Mouse (Mus musculus) lung, embryonic 16.5 days (tissue): ENCODE results near the gene Sppl3. TPM values are rescaled to one million over a fixed set of nuclear protein-coding genes. Genes with fewer than 3 reads are reported as not detected.

Experiments
- ATAC-seq: fragments of 200-750 bp; cut with Nextera tagmentation; 2 replicates; pipeline ENCODE4 v1.8.0; 2017; ENCODE audit warnings: low read depth, mild to moderate bottlenecking, moderate library complexity
- H3K27ac ChIP-seq: fragments of 300-500 bp; sonication (generic); 2 replicates; pipeline ENCODE4 v1.5.1; 2014; ENCODE audit warnings: mild to moderate bottlenecking, control low read depth, low read length
- H3K27me3 ChIP-seq: fragments of 300-500 bp; sonication (generic); 2 replicates; pipeline ENCODE4 v1.6.1; 2014; ENCODE audit warnings: low read depth, low read length, mixed read lengths; ENCODE audit not compliant: control insufficient read depth, insufficient read depth
- H3K36me3 ChIP-seq: fragments of 300-500 bp; sonication (generic); 2 replicates; pipeline ENCODE4 v1.6.1; 2014; ENCODE audit warnings: low read length; ENCODE audit not compliant: control insufficient read depth, insufficient read depth
- H3K4me1 ChIP-seq: fragments of 300-500 bp; sonication (generic); replicated peaks from 2 replicates; pipeline ENCODE4 v1.6.1; 2014; ENCODE audit warnings: low read length, mixed read lengths; ENCODE audit not compliant: control insufficient read depth, insufficient read depth
- H3K4me2 ChIP-seq: fragments of 300-500 bp; sonication (generic); 2 replicates; pipeline ENCODE4 v1.6.1; 2014; ENCODE audit warnings: low read depth, low read length, control low read depth
- H3K4me3 ChIP-seq: fragments of 300-500 bp; sonication (generic); 2 replicates; pipeline ENCODE4 v1.5.1; 2014; ENCODE audit warnings: mild to moderate bottlenecking, low read length, control low read depth
- H3K9ac ChIP-seq: fragments of 300-500 bp; sonication (generic); 2 replicates; pipeline ENCODE4 v1.6.1; 2014; ENCODE audit warnings: low read length, control low read depth
- H3K9me3 ChIP-seq: fragments of 300-500 bp; sonication (generic); 2 replicates; pipeline ENCODE4 v1.6.1; 2016; ENCODE audit warnings: low read length; ENCODE audit not compliant: control insufficient read depth
- WGBS: fragments of 180-500 bp; shearing (Covaris S2); extraction: QIAGEN DNeasy Blood & Tissue Kit; methylation state at CpG from one replicate; pipeline ENCODE4 v1.1.7; 2014; 5-methylcytosine and 5-hydroxymethylcytosine counted together
- polyA plus RNA-seq: library from polyadenylated mRNA; unstranded; fragments of >200 nt; fragmentation: Nextera tagmentation; extraction: Ambion mirVana; gene quantifications from 2 replicates; pipeline ENCODE4 v1.2.1, GENCODE M21; 2015

Gene Sppl3
- polyA plus RNA-seq, 1 experiment from 2014 or later = 9.6 TPM

DNA sequence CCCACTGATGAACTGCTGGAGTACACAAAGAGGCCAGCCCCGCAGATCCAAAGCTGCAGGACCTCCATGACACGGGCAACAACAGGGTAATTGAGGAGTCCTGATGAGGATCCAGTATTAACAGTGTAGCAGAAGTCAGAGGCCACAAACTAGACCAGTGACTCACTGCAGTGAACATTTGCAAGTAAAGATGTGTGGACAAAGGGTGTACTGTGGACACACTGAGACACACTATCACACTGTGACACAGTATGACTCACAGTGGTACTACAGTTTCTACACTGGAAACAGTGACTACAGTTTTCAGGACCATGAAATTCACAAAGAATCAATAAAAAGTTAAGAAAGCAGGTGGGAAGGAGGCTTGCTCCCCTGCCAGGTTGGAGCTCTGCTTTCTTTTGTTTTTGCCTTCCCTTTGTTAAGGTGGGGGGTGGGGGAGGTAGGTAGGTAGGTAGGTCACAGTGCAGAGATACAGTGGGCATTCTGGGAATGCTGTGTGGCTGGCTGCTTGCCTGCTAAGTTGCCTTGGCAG is 34.3 kb downstream of the Sppl3 start:
- Histone ChIP-seq H3K27ac (no peak overlapping the region), H3K4me1 (0 out of 2 replicates have a peak, but pooled peaks cover 4% of the 10 kb centered on the region), H3K9ac (no peak overlapping the region), H3K36me3 (no peaks in the 10 kb centered on the region), H3K27me3 (no peaks in the 10 kb centered on the region), H3K9me3 (no peaks in the 10 kb centered on the region), H3K4me3 (no peak overlapping the region), H3K4me2 (no peak overlapping the region)
- ATAC-seq = no peak
- WGBS = 86% methylated on average over 2 of the region's 2 CpGs

- Histone ChIP-seq H3K9ac (no peak overlapping the region), H3K36me3 (no peaks in the 10 kb centered on the region), H3K4me2 (no peak overlapping the region), H3K4me1 (peaks cover 24% of the 10 kb centered on the region), H3K9me3 (no peaks in the 10 kb centered on the region), H3K27ac (no peak overlapping the region), H3K4me3 (no peak overlapping the region), H3K27me3 (no peaks in the 10 kb centered on the region)
- WGBS = 80% methylated on average over 6 of the region's 6 CpGs
- ATAC-seq = no peak
These were observed 38.8 kb downstream of the Sppl3 start for GRCm38 (mm10) chr5:115049692-115050091.

DNA sequence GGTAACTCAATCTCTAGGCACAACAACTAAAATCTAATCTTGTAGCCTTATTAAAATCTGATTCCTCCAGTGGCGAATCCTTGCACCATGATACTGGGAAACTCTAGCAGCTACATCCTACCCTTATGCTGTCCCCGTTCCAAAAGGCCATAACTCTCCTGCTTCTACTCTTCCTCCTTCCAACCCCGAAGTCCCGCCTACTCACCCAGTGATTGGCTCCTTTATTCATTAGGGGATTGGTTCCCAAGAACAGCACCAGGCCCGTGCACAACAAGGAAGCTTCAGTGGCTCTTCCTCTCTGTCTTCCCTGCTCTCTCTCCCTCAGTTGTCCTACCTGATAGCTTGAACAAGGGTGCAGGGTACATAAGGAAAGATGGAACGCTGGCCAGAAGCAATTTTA is 39.8 kb downstream of the Sppl3 start:
- Histone ChIP-seq H3K4me2 (no peak overlapping the region), H3K27me3 (no peaks in the 10 kb centered on the region), H3K4me3 (no peak overlapping the region), H3K27ac (no peak overlapping the region), H3K9ac (no peak overlapping the region), H3K36me3 (no peaks in the 10 kb centered on the region), H3K4me1 (peaks cover 29% of the 10 kb centered on the region), H3K9me3 (no peaks in the 10 kb centered on the region)
- 84% methylated on average over 6 of the region's 6 CpGs for WGBS
- ATAC-seq = no peak

- peak; percentile 96 for ATAC-seq
- H3K4me1 ChIP-seq = peaks cover 29% of the 10 kb centered on the region
- H3K4me3 ChIP-seq = no peak overlapping the region
- no peak overlapping the region for H3K9ac ChIP-seq
- no peaks in the 10 kb centered on the region for H3K9me3 ChIP-seq
- no peaks in the 10 kb centered on the region for H3K36me3 ChIP-seq
- H3K27me3 ChIP-seq = no peaks in the 10 kb centered on the region
- 0 out of 2 replicates have a peak overlapping the region, but pooled peaks have one; percentile 21 for H3K27ac ChIP-seq
- H3K4me2 ChIP-seq = no peak overlapping the region
- 59% methylated on average over 8 of the region's 8 CpGs for WGBS
These were observed 41.6 kb downstream of the Sppl3 start for GRCm38 (mm10) chr5:115052546-115052945.

- Histone ChIP-seq H3K27ac (no peak overlapping the region), H3K36me3 (no peaks in the 10 kb centered on the region), H3K4me2 (no peak overlapping the region), H3K9me3 (no peaks in the 10 kb centered on the region), H3K27me3 (no peaks in the 10 kb centered on the region), H3K9ac (no peak overlapping the region), H3K4me3 (no peak overlapping the region), H3K4me1 (peaks cover 29% of the 10 kb centered on the region)
- 82% methylated on average over 22 of the region's 22 CpGs for WGBS
- no peak for ATAC-seq
These were observed 43.0 kb downstream of the Sppl3 start for GRCm38 (mm10) chr5:115053791-115054396.

DNA sequence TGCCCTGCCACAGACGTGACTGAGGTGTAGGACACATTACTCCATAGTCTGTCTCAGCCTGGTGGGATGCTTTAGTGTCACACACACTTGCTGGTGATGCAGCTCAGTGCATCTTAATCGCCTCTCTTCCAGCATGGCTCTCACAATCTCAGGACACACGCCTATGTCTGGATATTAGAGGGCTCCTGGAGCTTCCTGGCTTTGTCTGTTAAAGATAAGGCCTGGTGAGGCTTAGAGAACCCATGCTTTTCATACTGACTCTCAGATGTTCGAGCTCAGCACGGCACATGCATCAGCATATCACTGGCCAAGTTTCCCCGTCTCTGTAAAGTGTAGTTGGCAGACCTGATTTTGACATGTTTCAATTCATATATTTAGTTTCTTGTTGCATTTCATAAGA is 44.5 kb downstream of the Sppl3 start:
- no peaks in the 10 kb centered on the region for H3K36me3 ChIP-seq
- no peaks in the 10 kb centered on the region for H3K27me3 ChIP-seq
- H3K4me2 ChIP-seq = no peak overlapping the region
- H3K27ac ChIP-seq = no peak overlapping the region
- no peak for ATAC-seq
- H3K4me1 ChIP-seq = peaks cover 26% of the 10 kb centered on the region
- H3K9me3 ChIP-seq = no peaks in the 10 kb centered on the region
- H3K9ac ChIP-seq = no peak overlapping the region
- no peak overlapping the region for H3K4me3 ChIP-seq
- WGBS = 55% methylated on average over 6 of the region's 6 CpGs

DNA sequence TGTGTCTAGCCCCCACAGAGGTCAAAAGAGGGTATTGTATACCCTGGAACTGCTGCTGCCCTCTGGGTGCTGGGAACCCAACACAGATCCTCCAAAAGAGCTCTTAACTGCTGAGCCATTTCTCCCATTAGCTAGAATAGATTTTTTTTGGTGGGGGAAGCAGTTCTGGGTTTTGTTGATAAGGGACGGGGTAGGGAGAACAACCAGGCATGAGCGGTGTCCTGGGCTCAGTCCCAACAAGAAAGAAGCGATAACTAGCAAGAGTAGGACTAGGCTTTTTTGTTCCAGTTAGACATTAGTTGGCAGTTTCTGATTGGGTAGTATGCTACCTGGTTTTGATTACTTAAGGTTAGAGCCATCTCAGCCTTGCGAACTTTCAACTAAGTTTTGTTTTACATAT is 46.2 kb downstream of the Sppl3 start:
- H3K4me2 ChIP-seq = no peak overlapping the region
- WGBS = 89% methylated on average over 4 of the region's 4 CpGs
- no peak overlapping the region for H3K4me3 ChIP-seq

GRCm38 (mm10) chr5:115058584-115059297 is 47.8 kb downstream of the Sppl3 start:
- H3K9me3 ChIP-seq = no peaks in the 10 kb centered on the region
- H3K36me3 ChIP-seq = peaks cover 5% of the 10 kb centered on the region
- H3K9ac ChIP-seq = no peak overlapping the region
- no peaks in the 10 kb centered on the region for H3K27me3 ChIP-seq
- ATAC-seq = no peak
- no peak overlapping the region for H3K4me2 ChIP-seq
- no peak overlapping the region for H3K4me3 ChIP-seq
- WGBS = 65% methylated on average over 7 of the region's 7 CpGs
- H3K4me1 ChIP-seq = peaks cover 9% of the 10 kb centered on the region; the same call in 1 of the 2 replicates
- H3K27ac ChIP-seq = no peak overlapping the region

More for the DNA sequence above, 46.2 kb downstream of the Sppl3 start:
- Histone ChIP-seq H3K4me1 (peaks cover 18% of the 10 kb centered on the region), H3K27me3 (no peaks in the 10 kb centered on the region), H3K9me3 (no peaks in the 10 kb centered on the region), H3K36me3 (peaks cover 3% of the 10 kb centered on the region), H3K27ac (no peak overlapping the region), H3K9ac (no peak overlapping the region)
- ATAC-seq = no peak

DNA sequence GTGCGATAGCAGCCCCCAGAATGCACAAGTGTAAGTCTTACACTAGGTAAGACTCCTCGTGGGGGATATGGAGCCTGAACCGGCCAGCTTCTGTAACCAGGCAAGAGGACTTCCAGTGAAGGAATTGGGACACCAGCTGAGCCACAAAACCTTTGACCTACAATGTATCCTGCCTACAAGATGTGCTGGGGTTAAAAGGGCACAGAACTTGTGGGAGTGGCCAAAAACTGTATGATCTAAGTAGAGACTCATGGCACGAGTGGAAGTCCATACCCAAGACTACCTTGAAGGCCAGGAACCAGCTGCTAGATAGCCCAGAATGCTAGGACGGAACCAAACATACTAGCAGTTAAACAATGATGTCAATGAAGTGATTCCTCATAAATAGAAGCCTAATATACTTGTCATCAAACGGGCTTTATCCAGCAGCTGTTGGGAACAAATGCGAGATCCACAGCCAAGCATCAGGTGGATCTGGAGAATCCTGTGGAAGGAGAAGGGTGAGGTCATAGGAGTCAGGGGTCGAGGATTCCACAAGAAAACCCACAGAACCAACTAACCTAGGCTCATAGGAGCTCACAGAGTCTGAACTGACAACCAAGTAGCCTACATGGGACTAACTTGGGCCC is 49.2 kb downstream of the Sppl3 start:
- Histone ChIP-seq H3K4me3 (no peak overlapping the region), H3K4me2 (no peak overlapping the region), H3K9ac (no peak overlapping the region), H3K9me3 (no peaks in the 10 kb centered on the region), H3K27me3 (no peaks in the 10 kb centered on the region), H3K36me3 (peaks cover 5% of the 10 kb centered on the region), H3K4me1 (peaks cover 3% of the 10 kb centered on the region; the same call in 1 of the 2 replicates), H3K27ac (no peak overlapping the region)
- 84% methylated on average over 8 of the region's 8 CpGs for WGBS
- no peak for ATAC-seq
